Mouse (Mus musculus) liver, embryonic 14.5 days (tissue): ENCODE data around the gene Ier2.

ENCODE experiments used
- CTCF ChIP-seq: IDR thresholded peaks from 2 replicates; pipeline ENCODE4 v1.5.1; 2016; ENCODE audit warnings: antibody characterized with exemption, low read depth, control low read depth
- EP300 ChIP-seq: IDR thresholded peaks from 2 replicates; pipeline ENCODE4 v1.6.1; 2016; ENCODE audit warnings: antibody characterized with exemption, low read depth

DNA sequence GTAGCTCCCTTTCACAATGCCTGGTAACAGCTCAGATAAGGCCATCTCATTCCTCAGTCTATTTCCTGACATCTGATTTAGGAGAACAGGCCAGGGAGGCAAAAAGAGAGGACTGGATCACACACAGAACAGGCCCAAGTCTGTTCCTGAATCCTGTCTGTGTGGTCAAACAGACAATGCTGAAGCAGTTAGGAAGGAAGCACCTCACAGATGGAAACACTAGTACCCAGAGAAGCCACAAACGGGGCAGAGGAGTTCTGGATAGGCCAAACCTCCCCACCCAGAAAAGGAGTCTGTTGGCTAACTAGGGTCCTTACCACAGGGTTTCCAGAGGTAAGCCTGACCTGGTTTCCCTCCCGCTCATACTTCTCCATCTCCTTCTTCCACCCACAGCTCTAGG, 19.6 kb upstream of the Ier2 start:
- no peak for TF ChIP-seq CTCF
- no peak for TF ChIP-seq EP300
